Mouse (Mus musculus) cerebellum, adult 2 months (tissue): Measurements from ENCODE around the gene Dlec1.

Source experiments
- CTCF ChIP-seq: fragments of 200-500 bp; IDR thresholded peaks from 2 replicates; pipeline ENCODE4 v1.5.1; 2011; ENCODE audit warnings: low read depth, mild to moderate bottlenecking, control low read depth, low read length, moderate library complexity, borderline replicate concordance; ENCODE audit not compliant: insufficient read depth
- POLR2A ChIP-seq: fragments of 200-500 bp; IDR thresholded peaks from 2 replicates; pipeline ENCODE4 v1.6.1; 2011; ENCODE audit warnings: low read length, control low read depth, borderline replicate concordance; ENCODE audit not compliant: insufficient read depth

GRCm38 (mm10) chr9:119073184-119073895 is 28.9 kb upstream of the Dlec1 start:
- no peak for TF ChIP-seq CTCF
- no peak for TF ChIP-seq POLR2A
